Mouse (Mus musculus) bone marrow, adult 2 months (tissue): Measurements from ENCODE around the gene Sgo2a.

Experiments used
- CTCF ChIP-seq: fragments of 200-500 bp; IDR thresholded peaks from 2 replicates; pipeline ENCODE4 v1.5.1; 2011; ENCODE audit warnings: low read length, control low read depth; ENCODE audit not compliant: control insufficient read depth, insufficient read depth
- POLR2A ChIP-seq: fragments of 200-500 bp; IDR thresholded peaks from 2 replicates; pipeline ENCODE4 v1.6.1; 2011; ENCODE audit warnings: low read depth, mild to moderate bottlenecking, control low read depth, low read length, borderline replicate concordance; ENCODE audit not compliant: control insufficient read depth

- TF ChIP-seq CTCF: no peak
- no peak for TF ChIP-seq POLR2A
These were observed 48.0 kb upstream of the Sgo2a start for GRCm38 (mm10) chr1:57947552-57948347.
